Mouse (Mus musculus) olfactory bulb, adult 2 months (tissue): ENCODE data around the gene Myh3.

Source experiments
- CTCF ChIP-seq: fragments of 200-500 bp; IDR thresholded peaks from 2 replicates; pipeline ENCODE4 v1.5.1; 2012; ENCODE audit warnings: low read depth, mild to moderate bottlenecking, low read length, moderate library complexity; ENCODE audit not compliant: insufficient read depth
- POLR2A ChIP-seq: fragments of 200-500 bp; IDR thresholded peaks from 2 replicates; pipeline ENCODE4 v1.6.1; 2012; ENCODE audit warnings: mild to moderate bottlenecking, low read depth, low read length, moderate library complexity; ENCODE audit not compliant: insufficient read depth

DNA sequence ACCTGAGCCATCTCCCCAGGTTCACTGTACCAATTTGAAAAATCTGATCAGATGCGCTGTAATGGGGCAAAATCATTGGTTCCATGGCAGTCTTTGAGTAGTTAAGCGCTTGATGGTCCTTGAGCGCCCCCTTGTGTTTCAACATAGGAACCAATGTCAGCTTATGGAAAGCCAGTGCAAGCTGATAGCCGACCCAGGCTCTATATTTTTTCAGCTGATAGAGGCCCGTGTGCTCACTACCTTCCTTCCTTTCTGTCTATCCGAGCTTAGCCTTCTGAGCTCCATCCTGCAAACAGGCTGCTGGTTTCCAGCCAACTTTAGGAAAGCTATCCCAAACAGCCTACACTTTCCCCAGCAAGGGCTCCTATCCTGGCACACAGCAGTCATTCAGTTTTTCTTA is 7.4 kb downstream of the Myh3 start:
- no peak for TF ChIP-seq CTCF
- TF ChIP-seq POLR2A, result no peak
